Mouse (Mus musculus) liver, adult 2 months (tissue): ENCODE measurements at regions not wholly inside any gene's neighbourhood (a gene's known extent, or its start where the extent isn't known, plus 50 kb on each side); places are given as distances from the start of the nearest gene placed in this dataset.
A peak's percentile ranks its signal among the peaks of the same experiment; 100 is the strongest.

ENCODE experiments used
- DNase-seq: peaks from one replicate; pipeline ENCODE4 v3.0.0-alpha.2; 2011; ENCODE audit warnings: low read depth, low spot score; ENCODE audit errors: extremely low read depth
- H3K27ac ChIP-seq: fragments of 200-500 bp; replicated peaks from 2 replicates; pipeline ENCODE4 v1.5.1; 2012; ENCODE audit warnings: low read depth, mild to moderate bottlenecking, control low read depth, inconsistent platforms, low read length; ENCODE audit not compliant: insufficient read depth
- H3K27me3 ChIP-seq: fragments of 200-500 bp; 2 replicates; pipeline ENCODE4 v1.6.1; 2012; ENCODE audit warnings: mild to moderate bottlenecking, moderate library complexity, low read length, inconsistent platforms; ENCODE audit not compliant: control insufficient read depth, insufficient read depth
- H3K36me3 ChIP-seq: fragments of 200-500 bp; 2 replicates; pipeline ENCODE4 v1.6.1; 2012; ENCODE audit warnings: low read length, inconsistent platforms; ENCODE audit not compliant: control insufficient read depth, insufficient read depth
- H3K4me1 ChIP-seq: fragments of 200-500 bp; 2 replicates; pipeline ENCODE4 v1.6.1; 2011; ENCODE audit warnings: low read length; ENCODE audit not compliant: control insufficient read depth, insufficient read depth
- H3K4me3 ChIP-seq: fragments of 200-500 bp; 2 replicates; pipeline ENCODE4 v1.5.1; 2011; ENCODE audit warnings: low read depth, mild to moderate bottlenecking, control low read depth, low read length, moderate library complexity; ENCODE audit not compliant: insufficient read depth
- H3K79me2 ChIP-seq: fragments of 200-500 bp; 2 replicates; pipeline ENCODE4 v1.6.1; 2012; ENCODE audit warnings: inconsistent platforms, mild to moderate bottlenecking, low read length, moderate library complexity; ENCODE audit not compliant: control insufficient read depth, insufficient read depth
- H3K9ac ChIP-seq: fragments of 200-500 bp; 2 replicates; pipeline ENCODE4 v1.6.1; 2012; ENCODE audit warnings: low read depth, mild to moderate bottlenecking, control low read depth, inconsistent platforms, low read length
- CTCF ChIP-seq: fragments of 200-500 bp; IDR thresholded peaks from 2 replicates; pipeline ENCODE4 v1.5.1; 2011; ENCODE audit warnings: low read depth, low read length, control low read depth
- POLR2A ChIP-seq: fragments of 200-500 bp; IDR thresholded peaks from 2 replicates; pipeline ENCODE4 v1.6.1; 2011; ENCODE audit warnings: low read length, control low read depth; ENCODE audit not compliant: insufficient read depth; ENCODE audit errors: extremely low read depth
- WGBS: fragments of 180-500 bp; shearing (Covaris S2); methylation state at CpG from one replicate; pipeline ENCODE4 v1.1.7; 2018; 5-methylcytosine and 5-hydroxymethylcytosine counted together

DNA sequence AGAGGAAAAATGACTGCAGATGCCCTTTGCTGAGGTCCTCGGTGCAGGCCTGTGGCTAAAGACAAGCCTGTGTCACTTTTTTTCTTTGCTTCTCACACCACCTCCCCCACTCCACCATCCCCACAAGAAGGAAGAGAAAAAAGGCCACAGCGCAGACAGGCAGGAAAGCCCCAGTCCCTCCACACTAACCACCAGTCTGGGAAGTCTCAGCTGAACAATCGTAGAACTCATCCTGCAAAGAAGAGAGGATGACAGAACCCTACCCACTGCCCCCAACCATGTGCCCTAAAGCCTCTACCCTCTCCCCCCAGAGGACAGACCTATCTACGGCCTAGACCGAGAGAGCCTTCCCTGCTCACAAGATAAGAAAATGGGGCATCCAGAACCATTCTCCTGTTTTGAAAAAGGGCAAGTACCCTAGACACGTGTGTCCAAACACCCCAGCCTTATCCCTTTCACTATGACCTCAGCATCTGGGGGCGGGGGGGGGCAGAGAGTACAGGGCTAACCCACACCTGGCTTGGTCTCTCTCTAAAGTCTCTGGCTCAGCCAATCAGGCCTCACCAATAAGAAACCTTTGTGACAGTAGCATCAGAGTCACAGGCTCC lies 214.8 kb downstream of the Ly86 start:
- peaks cover 12% of the 10 kb centered on the region for H3K4me1 ChIP-seq

DNA sequence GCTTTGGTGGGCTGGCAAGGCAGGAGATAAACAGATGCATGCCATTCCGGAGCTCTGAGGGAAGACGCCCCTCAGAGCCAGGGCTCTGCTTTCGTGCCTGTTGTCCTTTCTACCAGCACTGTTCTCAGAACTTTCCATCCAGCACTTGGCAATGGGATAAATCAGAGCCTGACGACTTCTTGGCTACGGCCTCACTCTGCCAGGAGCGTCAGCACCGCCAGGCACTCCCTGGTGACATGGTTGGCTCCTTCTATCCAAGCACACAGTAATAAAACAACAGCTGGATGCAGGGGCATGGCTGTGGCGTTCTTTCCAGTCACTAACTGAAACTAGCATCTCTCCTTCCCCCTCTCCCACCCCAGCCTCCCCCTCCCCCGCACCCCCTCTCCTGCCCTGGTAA lies 215.4 kb downstream of the Ly86 start:
- H3K27ac ChIP-seq, result no peak overlapping the region
- peak; percentile 21 for DNase-seq
- 54% methylated on average over 9 of the region's 9 CpGs for WGBS
- TF ChIP-seq CTCF, result no peak
- TF ChIP-seq POLR2A, result no peak
- H3K9ac ChIP-seq, result no peak overlapping the region
- H3K4me1 ChIP-seq, result peaks cover 12% of the 10 kb centered on the region
- no peaks in the 10 kb centered on the region for H3K79me2 ChIP-seq
- no peaks in the 10 kb centered on the region for H3K36me3 ChIP-seq
- H3K27me3 ChIP-seq, result no peaks in the 10 kb centered on the region
- no peak overlapping the region for H3K4me3 ChIP-seq

More for the DNA sequence above, 214.8 kb downstream of the Ly86 start:
- Histone ChIP-seq H3K27me3 (no peaks in the 10 kb centered on the region), H3K27ac (no peak overlapping the region), H3K79me2 (no peaks in the 10 kb centered on the region), H3K36me3 (no peaks in the 10 kb centered on the region), H3K9ac (no peak overlapping the region), H3K4me3 (no peak overlapping the region)
- no peak for DNase-seq
- TF ChIP-seq POLR2A (no peak), CTCF (no peak)
- 80% methylated on average over 7 of the region's 7 CpGs for WGBS

DNA sequence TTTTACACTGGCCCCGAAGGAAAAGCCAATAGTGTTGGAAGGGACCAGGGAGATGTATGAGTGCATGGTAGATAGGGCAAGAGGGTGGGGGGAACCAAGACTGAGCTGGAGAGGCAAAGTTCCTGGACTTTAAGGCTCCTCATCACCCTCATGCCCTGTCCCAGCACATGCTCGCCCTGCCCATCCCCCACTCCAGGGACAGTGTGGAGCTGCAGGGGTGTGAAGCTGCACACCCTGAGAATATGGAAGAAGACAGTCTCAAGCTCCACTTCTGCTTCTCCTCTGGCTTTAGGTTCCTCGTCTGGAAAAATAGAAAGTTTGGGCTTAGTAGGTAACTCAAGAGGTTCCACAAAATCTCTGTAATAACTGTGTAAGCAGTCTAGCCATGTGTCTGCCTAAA lies 215.8 kb downstream of the Ly86 start:
- H3K27ac ChIP-seq, result no peak overlapping the region
- DNase-seq, result no peak
- no peak overlapping the region for H3K9ac ChIP-seq
- no peak for TF ChIP-seq POLR2A
- TF ChIP-seq CTCF, result no peak
- peaks cover 12% of the 10 kb centered on the region for H3K4me1 ChIP-seq
- no peaks in the 10 kb centered on the region for H3K79me2 ChIP-seq
- 73% methylated on average over 3 of the region's 3 CpGs for WGBS
- H3K27me3 ChIP-seq, result no peaks in the 10 kb centered on the region
- H3K36me3 ChIP-seq, result no peaks in the 10 kb centered on the region
- H3K4me3 ChIP-seq, result no peak overlapping the region

DNA sequence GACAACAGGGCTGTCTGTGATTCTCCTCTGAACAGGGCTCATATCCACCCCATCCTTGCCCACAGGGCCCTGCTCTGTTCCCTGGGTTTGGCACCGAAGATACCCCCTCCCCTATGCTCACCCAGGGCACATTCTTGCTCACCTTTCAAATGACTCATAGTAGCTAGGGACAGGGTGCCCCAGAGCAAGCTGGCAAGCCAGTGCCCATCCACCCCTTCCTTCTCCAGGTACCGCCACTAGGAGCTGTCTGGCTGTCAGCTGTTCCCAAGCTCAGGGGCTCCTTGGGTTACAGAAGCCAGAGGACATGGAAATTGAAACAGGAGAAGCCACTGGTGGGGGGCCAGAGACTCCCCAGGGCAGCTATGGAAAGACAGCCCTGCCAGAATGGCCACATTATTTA lies 216.4 kb downstream of the Ly86 start:
- H3K4me1 ChIP-seq, result peaks cover 12% of the 10 kb centered on the region
- no peak for DNase-seq
- WGBS, result 88% methylated on average over 2 of the region's 2 CpGs
- H3K27ac ChIP-seq, result no peak overlapping the region
- H3K9ac ChIP-seq, result no peak overlapping the region
- no peaks in the 10 kb centered on the region for H3K79me2 ChIP-seq
- H3K36me3 ChIP-seq, result no peaks in the 10 kb centered on the region
- no peak overlapping the region for H3K4me3 ChIP-seq
- no peaks in the 10 kb centered on the region for H3K27me3 ChIP-seq
- no peak for TF ChIP-seq CTCF
- TF ChIP-seq POLR2A, result no peak

DNA sequence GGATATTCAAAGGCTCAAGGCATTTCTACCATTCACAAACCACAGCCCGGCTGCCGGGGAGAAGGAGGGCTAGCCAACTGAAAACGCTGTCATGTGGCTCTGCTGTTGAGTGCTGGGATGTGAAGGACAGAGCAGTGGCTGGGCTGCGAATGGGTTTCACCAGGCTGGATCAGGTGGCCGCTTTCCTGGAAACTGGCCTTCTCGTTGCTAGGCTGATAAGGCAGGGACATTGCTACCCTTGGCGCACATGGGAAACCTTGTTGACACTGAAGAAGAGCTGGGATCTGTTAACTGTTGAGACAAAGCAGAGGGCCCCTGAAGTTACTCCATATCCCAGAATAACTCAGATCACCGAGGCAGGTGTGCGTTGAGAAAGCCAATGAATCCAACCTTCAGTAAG lies 216.1 kb upstream of the Rreb1 start:
- Histone ChIP-seq H3K4me1 (peaks cover 12% of the 10 kb centered on the region), H3K27me3 (no peaks in the 10 kb centered on the region), H3K27ac (peak overlapping the region; percentile 47), H3K79me2 (no peaks in the 10 kb centered on the region), H3K36me3 (no peaks in the 10 kb centered on the region), H3K4me3 (no peak overlapping the region), H3K9ac (no peak overlapping the region)
- 29% methylated on average over 9 of the region's 9 CpGs for WGBS
- peak; percentile 68 for DNase-seq
- TF ChIP-seq CTCF (no peak), POLR2A (no peak)

DNA sequence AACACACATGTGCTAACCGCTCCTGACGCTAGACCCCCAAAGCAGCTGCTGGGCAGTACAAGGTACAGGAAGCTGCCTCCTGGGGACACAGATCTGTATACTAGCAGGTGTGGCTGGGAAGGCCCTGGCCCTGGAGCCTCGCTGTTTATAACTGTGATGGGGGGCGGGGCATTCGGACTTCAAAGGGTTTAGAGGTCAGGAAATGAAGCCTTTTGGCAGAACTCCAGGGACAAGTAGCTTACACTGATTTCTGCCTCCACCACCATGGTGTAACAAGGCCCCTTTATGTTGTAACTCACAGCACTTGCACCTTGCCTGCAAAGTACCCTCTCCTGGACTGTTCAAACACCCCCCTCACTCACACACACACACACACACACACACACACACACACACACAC lies 215.5 kb upstream of the Rreb1 start:
- H3K79me2 ChIP-seq, result no peaks in the 10 kb centered on the region
- H3K4me3 ChIP-seq, result no peak overlapping the region
- H3K36me3 ChIP-seq, result no peaks in the 10 kb centered on the region
- no peak for TF ChIP-seq CTCF
- TF ChIP-seq POLR2A, result no peak
- 17% methylated on average over 5 of the region's 5 CpGs for WGBS
- H3K4me1 ChIP-seq, result peaks cover 12% of the 10 kb centered on the region
- peak; percentile 89 for DNase-seq
- peak overlapping the region; percentile 47 for H3K27ac ChIP-seq
- no peak overlapping the region for H3K9ac ChIP-seq
- H3K27me3 ChIP-seq, result no peaks in the 10 kb centered on the region
